Mouse (Mus musculus): ENCODE results near the gene Gm21304. TPM values are rescaled to one million over a fixed set of nuclear protein-coding genes. Genes with fewer than 3 reads are reported as not detected.

Gene Gm21304
- polyA plus RNA-seq, 1 experiment from 2014 or later, result not detected

Other genes starting within 250 kb of the Gm21304 start
- not detected in 2 replicates for gene Gm21293, start 25.5 kb upstream of the Gm21304 start, polyA plus RNA-seq (2015; fragmentation: Nextera tagmentation; extraction: Ambion mirVana)
- not detected in 2 replicates for gene Gm6763, start 17.0 kb upstream of the Gm21304 start, polyA plus RNA-seq (2015; fragmentation: Nextera tagmentation; extraction: Ambion mirVana)
- not detected in 2 replicates for gene Gm8764, start 8.5 kb upstream of the Gm21304 start, polyA plus RNA-seq (2015; fragmentation: Nextera tagmentation; extraction: Ambion mirVana)
- not detected in 2 replicates for gene Gm21312, start 8.5 kb downstream of the Gm21304 start, polyA plus RNA-seq (2015; fragmentation: Nextera tagmentation; extraction: Ambion mirVana)
- gene Gm20765, start 17.0 kb downstream of the Gm21304 start, polyA plus RNA-seq (2015; fragmentation: Nextera tagmentation; extraction: Ambion mirVana), result not detected in 2 replicates
- not detected in 2 replicates for gene Gm4340, start 25.5 kb downstream of the Gm21304 start, polyA plus RNA-seq (2015; fragmentation: Nextera tagmentation; extraction: Ambion mirVana)

Measured in neural tube, embryonic 13.5 days (tissue).